Mouse (Mus musculus) testis, adult 2 months (tissue): Measurements from ENCODE around the gene St6galnac3.

Experiments used
- CTCF ChIP-seq: fragments of 200-500 bp; IDR thresholded peaks from 2 replicates; pipeline ENCODE4 v1.5.1; 2012; ENCODE audit warnings: low read depth, mild to moderate bottlenecking, inconsistent platforms, low read length, moderate library complexity; ENCODE audit not compliant: control insufficient read depth, insufficient read depth, insufficient replicate concordance
- POLR2A ChIP-seq: fragments of 200-500 bp; IDR thresholded peaks from 2 replicates; pipeline ENCODE4 v1.6.1; 2012; ENCODE audit warnings: low read depth, mild to moderate bottlenecking, inconsistent platforms, low read length, moderate library complexity; ENCODE audit not compliant: control insufficient read depth

GRCm38 (mm10) chr3:153736756-153737280 lies 11.8 kb upstream of the St6galnac3 start:
- no peak for TF ChIP-seq CTCF
- TF ChIP-seq POLR2A = no peak
